Mouse (Mus musculus): Measurements from ENCODE around the gene Gm20388. TPM values are rescaled to one million over a fixed set of nuclear protein-coding genes. Genes with fewer than 3 reads are reported as not detected.
A peak's percentile ranks its signal among the peaks of the same experiment; 100 is the strongest.

Gm20388 gene
- total RNA-seq, 1 experiment = 27.0 TPM

DNA sequence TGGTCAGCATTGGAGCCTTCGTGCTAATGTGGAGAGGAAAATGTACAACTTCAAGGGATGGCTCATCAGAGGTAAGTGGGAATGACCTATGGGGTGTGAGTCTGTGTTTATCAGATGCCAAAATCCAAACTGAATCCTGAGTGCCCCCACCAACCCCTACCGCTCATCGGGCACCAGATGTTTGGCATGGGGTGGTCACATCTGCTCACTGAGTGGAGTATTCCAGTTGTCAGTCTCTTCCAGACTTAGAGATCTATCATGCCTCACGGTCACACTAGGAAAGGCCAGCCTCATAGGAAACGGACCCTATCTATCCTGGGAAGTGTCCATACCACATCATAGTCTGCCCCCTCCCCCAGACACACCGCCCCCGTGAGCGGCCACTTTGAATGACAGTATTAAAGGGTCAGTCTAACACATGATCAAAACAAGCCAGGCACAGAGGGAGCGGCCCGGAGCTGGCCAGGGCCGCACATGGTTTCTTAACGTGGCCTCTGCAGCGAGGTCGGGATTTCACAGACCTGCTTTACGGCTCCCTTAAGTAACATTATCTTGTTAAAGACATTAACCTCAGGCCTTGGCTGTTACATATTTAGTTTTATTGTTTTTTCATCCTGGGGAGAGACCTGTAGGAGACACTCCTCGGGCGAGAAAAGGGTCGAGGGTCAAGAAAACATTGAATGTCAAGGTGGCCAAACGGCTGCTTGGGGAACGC is 1122.8 kb downstream of the Gm20388 start:
- in situ Hi-C loops (cut with MboI; ENCODE audit: low sequenced_read_pairs in 2 of 2, unreplicated experiment in 2 of 2) = no loop called here
- no peaks in the 10 kb centered on the region for H3K4me1 ChIP-seq (ENCODE audit: control insufficient read depth in 2 of 2, insufficient read depth in 2 of 2, low read length in 2 of 2, poor library complexity in 1 of 2)
- no peak overlapping the region for H3K4me3 ChIP-seq (ENCODE audit: insufficient read depth in 1 of 2, low read depth in 1 of 2, low read length in 2 of 2, poor library complexity in 1 of 2, severe bottlenecking in 1 of 2)
- TF ChIP-seq ZNF384 (IDR thresholded peaks at IDR 0.05; ENCODE audit: low read depth, low read length) (no peak), ZC3H11A (IDR thresholded peaks at IDR 0.05; ENCODE audit: borderline replicate concordance, low read depth, low read length) (no peak), CHD2 (IDR thresholded peaks at IDR 0.05; ENCODE audit: low read depth, low read length) (no peak), HCFC1 (IDR thresholded peaks at IDR 0.05; ENCODE audit: borderline replicate concordance, insufficient read depth, low read length) (no peak)
- no peaks in the 10 kb centered on the region for H3K36me3 ChIP-seq (ENCODE audit: control insufficient read depth, insufficient read depth, low read length, poor library complexity, severe bottlenecking)
- H3K9ac ChIP-seq (ENCODE audit: insufficient read depth, low read depth, low read length, poor library complexity, severe bottlenecking) = no peak overlapping the region
- DNase-seq (ENCODE audit: low read depth, low spot score) = no peak
- no peaks in the 10 kb centered on the region for H3K9me3 ChIP-seq (ENCODE audit: control insufficient read depth, insufficient read depth, low read depth, low read length)
- H3K27ac ChIP-seq (ENCODE audit: insufficient read depth, low read depth, low read length, poor library complexity, severe bottlenecking) = no peak overlapping the region

DNA sequence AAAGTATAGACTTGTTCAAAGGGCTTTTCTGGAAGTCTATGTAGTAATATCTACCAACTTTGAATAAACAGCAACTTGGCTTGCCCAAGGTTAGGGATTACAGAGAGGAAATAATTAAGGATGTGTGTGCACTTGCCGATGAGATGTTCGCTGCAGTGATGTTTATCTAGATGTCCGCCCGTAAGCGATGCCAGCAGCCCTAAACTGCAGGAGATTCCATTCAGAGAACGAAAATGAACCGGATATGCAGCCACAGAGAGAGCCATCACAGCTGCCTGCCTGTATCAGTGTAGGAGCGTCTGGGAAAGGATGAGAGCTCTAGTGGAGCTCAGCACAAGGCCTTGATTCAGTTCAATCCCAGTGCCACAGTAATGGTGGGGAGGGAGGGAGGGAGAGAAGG is 1125.0 kb downstream of the Gm20388 start:
- no peaks in the 10 kb centered on the region for H3K4me1 ChIP-seq (ENCODE audit: control insufficient read depth in 2 of 2, insufficient read depth in 2 of 2, low read length in 2 of 2, poor library complexity in 1 of 2)
- no peaks in the 10 kb centered on the region for H3K9me3 ChIP-seq (ENCODE audit: control insufficient read depth, insufficient read depth, low read depth, low read length)
- no peak for DNase-seq (ENCODE audit: low read depth, low spot score)
- no peak overlapping the region for H3K9ac ChIP-seq (ENCODE audit: insufficient read depth, low read depth, low read length, poor library complexity, severe bottlenecking)
- no peaks in the 10 kb centered on the region for H3K36me3 ChIP-seq (ENCODE audit: control insufficient read depth, insufficient read depth, low read length, poor library complexity, severe bottlenecking)
- H3K27ac ChIP-seq (ENCODE audit: insufficient read depth, low read depth, low read length, poor library complexity, severe bottlenecking) = no peak overlapping the region
- TF ChIP-seq MAFK (IDR thresholded peaks at IDR 0.05; ENCODE audit: insufficient read depth, low read depth, low read length) (no peak), CHD2 (IDR thresholded peaks at IDR 0.05; ENCODE audit: low read depth, low read length) (no peak), HCFC1 (IDR thresholded peaks at IDR 0.05; ENCODE audit: borderline replicate concordance, insufficient read depth, low read length) (no peak), ZC3H11A (IDR thresholded peaks at IDR 0.05; ENCODE audit: borderline replicate concordance, low read depth, low read length) (no peak), ZNF384 (IDR thresholded peaks at IDR 0.05; ENCODE audit: low read depth, low read length) (no peak)
- H3K4me3 ChIP-seq (ENCODE audit: insufficient read depth in 1 of 2, low read depth in 1 of 2, low read length in 2 of 2, poor library complexity in 1 of 2, severe bottlenecking in 1 of 2) = no peak overlapping the region
- in situ Hi-C loops (cut with MboI; ENCODE audit: low sequenced_read_pairs in 2 of 2, unreplicated experiment in 2 of 2) = no loop called here

- Histone ChIP-seq H3K9me3 (ENCODE audit: control insufficient read depth, insufficient read depth, low read depth, low read length) (no peaks in the 10 kb centered on the region), H3K9ac (ENCODE audit: insufficient read depth, low read depth, low read length, poor library complexity, severe bottlenecking) (no peak overlapping the region), H3K27ac (ENCODE audit: insufficient read depth, low read depth, low read length, poor library complexity, severe bottlenecking) (no peak overlapping the region), H3K4me1 (ENCODE audit: control insufficient read depth in 2 of 2, insufficient read depth in 2 of 2, low read length in 2 of 2, poor library complexity in 1 of 2) (no peaks in the 10 kb centered on the region), H3K4me3 (ENCODE audit: insufficient read depth in 1 of 2, low read depth in 1 of 2, low read length in 2 of 2, poor library complexity in 1 of 2, severe bottlenecking in 1 of 2) (no peak overlapping the region), H3K36me3 (ENCODE audit: control insufficient read depth, insufficient read depth, low read length, poor library complexity, severe bottlenecking) (no peaks in the 10 kb centered on the region)
- DNase-seq (ENCODE audit: low read depth, low spot score) = no peak
- TF ChIP-seq MAFK (IDR thresholded peaks at IDR 0.05; ENCODE audit: insufficient read depth, low read depth, low read length) = no peak
- no peak for TF ChIP-seq CHD2 (IDR thresholded peaks at IDR 0.05; ENCODE audit: low read depth, low read length)
- no peak for TF ChIP-seq HCFC1 (IDR thresholded peaks at IDR 0.05; ENCODE audit: borderline replicate concordance, insufficient read depth, low read length)
- TF ChIP-seq ZC3H11A (IDR thresholded peaks at IDR 0.05; ENCODE audit: borderline replicate concordance, low read depth, low read length) = no peak
- TF ChIP-seq ZNF384 (IDR thresholded peaks at IDR 0.05; ENCODE audit: low read depth, low read length) = no peak
- in situ Hi-C loops (cut with MboI; ENCODE audit: low sequenced_read_pairs in 2 of 2, unreplicated experiment in 2 of 2) = no loop called here
Observed at GRCm38 (mm10) chr8:121043719-121044440, 1133.2 kb downstream of the Gm20388 start.

DNA sequence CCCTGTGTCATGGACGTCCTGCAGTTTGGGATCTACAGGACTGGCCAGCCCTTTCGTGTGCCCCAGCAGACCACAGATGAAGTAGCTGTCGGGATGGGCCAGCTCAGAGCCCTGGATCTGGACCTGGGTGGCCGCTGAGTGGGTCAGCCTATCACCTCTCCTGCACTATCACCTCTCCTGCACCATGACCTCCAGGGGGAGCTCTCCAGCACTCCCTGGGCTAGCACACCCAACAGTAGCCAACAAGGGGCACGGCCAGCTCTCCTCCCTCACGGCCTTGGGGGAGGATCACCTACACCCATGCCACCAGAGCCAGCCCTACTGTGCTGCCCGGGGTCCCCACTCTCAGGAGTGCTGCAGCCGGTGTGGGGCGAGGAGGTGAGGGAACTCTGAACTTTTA is 1136.8 kb downstream of the Gm20388 start:
- in situ Hi-C loops (cut with MboI; ENCODE audit: low sequenced_read_pairs in 2 of 2, unreplicated experiment in 2 of 2) = no loop called here
- H3K9ac ChIP-seq (ENCODE audit: insufficient read depth, low read depth, low read length, poor library complexity, severe bottlenecking) = no peak overlapping the region
- TF ChIP-seq HCFC1 (IDR thresholded peaks at IDR 0.05; ENCODE audit: borderline replicate concordance, insufficient read depth, low read length) (no peak), ZNF384 (IDR thresholded peaks at IDR 0.05; ENCODE audit: low read depth, low read length) (no peak), ZC3H11A (IDR thresholded peaks at IDR 0.05; ENCODE audit: borderline replicate concordance, low read depth, low read length) (no peak), MAFK (IDR thresholded peaks at IDR 0.05; ENCODE audit: insufficient read depth, low read depth, low read length) (no peak), CHD2 (IDR thresholded peaks at IDR 0.05; ENCODE audit: low read depth, low read length) (no peak)

More for the DNA sequence above, 1136.8 kb downstream of the Gm20388 start:
- Histone ChIP-seq H3K36me3 (ENCODE audit: control insufficient read depth, insufficient read depth, low read length, poor library complexity, severe bottlenecking) (no peaks in the 10 kb centered on the region), H3K9me3 (ENCODE audit: control insufficient read depth, insufficient read depth, low read depth, low read length) (no peaks in the 10 kb centered on the region), H3K4me3 (ENCODE audit: insufficient read depth in 1 of 2, low read depth in 1 of 2, low read length in 2 of 2, poor library complexity in 1 of 2, severe bottlenecking in 1 of 2) (no peak overlapping the region), H3K27ac (ENCODE audit: insufficient read depth, low read depth, low read length, poor library complexity, severe bottlenecking) (no peak overlapping the region), H3K4me1 (ENCODE audit: control insufficient read depth in 2 of 2, insufficient read depth in 2 of 2, low read length in 2 of 2, poor library complexity in 1 of 2) (no peaks in the 10 kb centered on the region)
- peak; percentile 20 for DNase-seq (ENCODE audit: low read depth, low spot score)
